Mouse (Mus musculus) brain, embryonic 14.5 days (tissue): ENCODE data around the gene Myo16.

Experiments used
- CTCF ChIP-seq: fragments of 200-500 bp; IDR thresholded peaks from 2 replicates; pipeline ENCODE4 v1.5.1; 2012; ENCODE audit warnings: inconsistent platforms, mild to moderate bottlenecking, moderate library complexity, borderline replicate concordance; ENCODE audit not compliant: insufficient read depth, insufficient read length; ENCODE audit errors: extremely low read depth
- POLR2A ChIP-seq: fragments of 200-500 bp; IDR thresholded peaks from 2 replicates; pipeline ENCODE4 v1.6.1; 2012; ENCODE audit warnings: mild to moderate bottlenecking, inconsistent platforms, borderline replicate concordance; ENCODE audit not compliant: poor library complexity, insufficient read depth, insufficient read length, severe bottlenecking; ENCODE audit errors: extremely low read depth

DNA sequence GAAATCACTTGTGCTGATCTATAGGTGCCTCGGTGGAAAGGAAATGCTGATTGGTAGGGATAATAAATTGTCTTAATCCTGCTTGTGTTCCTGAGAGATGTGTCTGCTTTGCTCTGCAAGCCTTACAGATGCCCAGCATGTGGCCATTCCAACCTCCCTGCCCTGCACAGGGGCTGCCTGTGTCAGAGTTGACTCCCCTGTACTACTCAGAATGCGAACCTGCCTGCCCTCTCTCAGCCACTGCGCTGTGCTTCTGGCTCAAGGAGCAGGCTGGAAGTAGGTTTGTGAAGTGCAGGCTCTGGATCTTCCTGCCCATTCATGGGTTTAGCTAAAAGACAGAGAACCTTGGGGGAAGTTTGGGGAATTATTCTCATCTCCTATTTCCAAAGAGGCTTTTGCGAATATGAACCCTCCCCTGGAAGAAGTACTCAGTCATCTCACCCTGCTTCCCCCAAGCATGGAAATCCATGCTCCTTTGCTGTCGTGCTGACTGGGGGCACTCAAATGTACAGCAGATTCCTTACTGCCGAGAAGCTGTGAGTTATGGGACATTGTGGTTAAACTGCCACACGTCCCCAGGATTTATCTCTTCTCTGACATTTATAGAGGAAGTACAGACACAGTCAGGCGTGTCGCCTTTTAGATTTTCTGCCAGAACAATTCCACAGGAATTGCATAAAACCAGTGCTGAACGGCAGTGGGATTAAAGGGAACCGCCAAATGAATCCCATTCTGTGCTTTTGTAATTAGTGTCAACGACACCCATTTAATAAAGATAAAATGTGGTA is 452.5 kb downstream of the Myo16 start:
- no peak for TF ChIP-seq CTCF
- TF ChIP-seq POLR2A, result no peak
